Mouse (Mus musculus) layer of hippocampus, adult 18-20 months (tissue): ENCODE data around the gene Irf9. TPM values are rescaled to one million over a fixed set of nuclear protein-coding genes. Genes with fewer than 3 reads are reported as not detected.

Experiments
- DNase-seq, 2 experiments: peaks; one replicate each; pipeline ENCODE4 v3.0.0; 2022; ENCODE audit warnings: low spot score in 2 of 2
- long read RNA-seq: library from polyadenylated mRNA; stranded (forward); transcript quantifications from one replicate; pipeline ENCODE4 v2.0.0, GENCODE M21; 2021
- total RNA-seq, 2 experiments: library from RNA; stranded (reverse); gene quantifications; 2 replicates each; pipeline ENCODE4 v1.2.3; 2021

Gene Irf9
- 10 to 100 TPM; 10.9 to 13.3 TPM for total RNA-seq
- long read RNA-seq, transcript Irf9-202 (9 exons, 2,459 nt) = major isoform, 6 of 8 reads
- long read RNA-seq, partial matches to known transcripts = 1 of 8 reads
- long read RNA-seq, other reads (novel, unspliced or antisense) = 1 of 8 reads

DNA sequence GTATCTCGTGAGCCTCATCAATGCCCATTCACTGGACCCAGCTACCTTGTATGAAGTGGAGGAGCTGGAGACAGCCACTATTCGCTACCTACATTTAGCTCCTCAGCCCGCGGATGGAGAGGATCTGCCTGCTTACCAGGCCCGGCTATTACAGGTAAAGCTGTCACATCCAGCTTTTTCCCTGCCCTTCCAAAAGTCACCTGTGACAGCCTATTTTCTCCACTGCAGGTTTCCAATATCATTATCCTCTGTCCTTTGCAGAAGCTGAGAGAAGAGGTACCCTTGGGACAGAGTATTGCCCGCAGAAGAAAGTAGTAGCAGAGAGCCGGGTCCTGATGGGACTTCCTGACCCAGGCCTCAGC lies at the start of gene Irf9:
Gene Irf9 (plus strand): TSS at position 301 of the 362 bp plus-strand sequence.
- no peak for DNase-seq

DNA sequence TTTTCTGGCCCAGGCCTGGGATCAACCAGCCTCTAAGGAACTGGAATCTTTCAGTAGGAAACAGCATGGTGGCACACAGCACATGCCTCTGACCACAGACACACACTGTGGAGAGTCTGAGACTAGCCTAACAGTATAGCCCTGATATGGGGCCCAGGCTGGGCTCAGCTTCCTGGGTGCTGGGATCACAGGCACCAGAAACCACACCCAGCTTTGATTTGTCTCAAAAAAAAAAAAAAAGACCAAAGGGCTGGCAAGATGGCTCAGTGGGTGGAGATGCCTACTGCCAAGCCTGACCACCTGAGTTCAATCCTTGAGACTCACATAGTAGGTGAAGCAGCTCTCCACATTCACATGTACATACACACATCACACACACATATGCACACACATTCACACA lies 48.7 kb upstream of the Irf9 start:
- DNase-seq = no peak

DNA sequence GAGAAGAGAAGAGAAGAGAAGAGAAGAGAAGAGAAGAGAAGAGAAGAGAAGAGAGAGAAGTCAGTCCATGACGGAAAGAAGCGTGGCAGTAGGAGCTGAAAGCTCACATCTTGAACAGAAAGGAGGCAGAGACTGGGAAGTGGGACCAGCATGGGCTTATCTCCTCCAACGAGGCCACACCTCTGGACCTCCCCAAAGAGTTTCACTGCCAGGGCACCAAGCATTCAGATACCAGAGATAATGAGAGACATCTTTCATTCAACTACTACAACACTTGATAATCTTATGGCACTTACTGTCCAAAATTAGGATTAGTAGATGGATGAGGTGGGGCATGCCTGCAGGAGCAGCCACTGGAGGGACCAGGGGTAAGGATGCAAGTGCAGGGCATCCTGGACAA lies 47.6 kb upstream of the Irf9 start:
- DNase-seq = no peak

DNA sequence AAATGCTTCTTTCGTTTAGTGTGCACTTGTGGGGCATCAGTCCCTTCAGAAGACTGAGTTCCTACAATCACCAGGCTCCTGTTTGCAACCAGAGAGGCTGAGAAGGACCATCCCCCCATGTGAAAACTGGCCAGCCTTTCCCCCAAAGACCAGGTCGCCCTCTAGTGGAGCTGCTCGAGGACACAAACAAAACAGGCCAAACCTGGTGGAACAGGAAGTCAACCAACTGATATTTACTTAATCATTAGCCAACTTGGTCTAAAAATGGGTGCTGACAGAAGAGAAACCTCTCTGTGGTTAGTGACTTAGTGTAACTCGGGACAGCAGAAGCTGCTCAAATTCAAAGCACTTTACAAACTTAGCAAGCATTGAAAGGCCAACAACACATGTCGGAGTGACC lies 46.4 kb upstream of the Irf9 start:
- DNase-seq = peak; percentile 72 to 80

DNA sequence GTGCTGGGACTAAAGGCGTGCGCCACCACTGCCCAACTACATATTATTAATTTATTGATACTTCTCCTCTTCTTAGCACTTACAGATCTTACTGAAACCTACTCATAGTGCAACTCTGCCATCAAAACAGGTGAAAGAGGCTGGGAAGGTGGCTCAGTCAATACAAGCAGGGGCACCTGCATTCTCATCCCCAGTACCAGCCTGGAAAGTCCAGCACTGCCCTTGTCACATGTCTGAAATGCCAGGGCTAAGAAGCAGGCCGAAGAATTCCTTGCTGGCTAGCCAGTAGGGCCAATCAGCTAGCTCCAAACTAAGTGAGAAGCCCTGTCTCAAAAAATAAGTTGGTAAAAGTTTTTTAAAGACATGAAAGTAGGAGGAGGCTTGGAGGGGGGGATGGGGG lies 45.8 kb upstream of the Irf9 start:
- DNase-seq = no peak

DNA sequence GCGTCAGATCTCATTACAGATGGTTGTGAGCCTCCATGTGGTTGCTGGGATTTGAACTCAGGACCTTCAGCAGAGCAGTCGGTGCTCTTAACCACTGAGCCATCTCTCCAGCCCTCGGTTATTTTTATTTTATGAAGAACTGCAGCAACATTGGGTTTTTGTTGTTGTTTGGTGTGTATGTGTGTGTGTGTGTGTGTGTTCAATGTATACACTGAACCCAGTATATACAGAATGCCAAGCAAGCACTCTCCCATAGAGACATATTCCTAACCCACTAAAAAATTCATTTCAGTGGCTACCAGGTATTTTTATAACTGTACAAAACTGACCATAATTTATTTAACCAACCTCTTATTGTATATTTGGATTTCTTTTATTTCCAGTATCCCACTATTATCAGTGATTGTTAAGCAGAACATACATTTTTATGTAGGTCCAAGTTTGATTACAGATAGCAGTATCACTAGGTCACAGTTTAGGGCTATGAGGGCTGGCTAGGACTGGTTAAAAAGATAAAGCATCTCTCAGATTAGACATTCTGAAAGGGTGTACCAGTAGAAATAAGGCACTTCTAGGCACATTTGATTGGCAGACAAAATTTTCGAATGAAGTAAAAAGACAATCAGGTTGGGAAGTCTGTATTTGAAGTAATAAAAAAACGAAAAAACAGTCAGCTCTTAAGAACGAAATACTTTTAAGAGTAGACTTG lies 44.5 kb upstream of the Irf9 start:
- no peak for DNase-seq

DNA sequence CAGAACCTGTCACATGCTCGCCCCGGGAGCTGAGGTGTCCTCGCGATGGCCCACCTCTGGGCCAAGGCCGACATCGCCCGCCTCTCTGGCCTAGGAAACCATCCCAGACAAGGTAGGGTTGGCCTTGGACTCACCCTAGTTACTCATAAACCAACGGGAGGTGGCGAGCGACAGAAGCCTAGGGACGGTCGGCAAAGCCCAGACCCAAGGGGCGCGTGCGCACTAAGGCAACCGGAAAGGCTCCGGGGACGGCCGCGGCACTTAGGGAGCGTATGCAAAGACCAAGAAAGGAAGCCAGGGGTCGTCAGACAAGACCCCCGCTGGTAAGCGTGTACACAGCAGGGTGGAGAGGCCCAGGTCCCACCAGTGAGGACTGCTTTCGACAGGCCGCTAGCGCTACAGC lies 43.6 kb upstream of the Irf9 start, which contains the start of gene Dcaf11:
Gene Dcaf11 (plus strand): TSS at position 208 of the 403 bp plus-strand sequence.
- DNase-seq = peak; percentile 83 to 90

DNA sequence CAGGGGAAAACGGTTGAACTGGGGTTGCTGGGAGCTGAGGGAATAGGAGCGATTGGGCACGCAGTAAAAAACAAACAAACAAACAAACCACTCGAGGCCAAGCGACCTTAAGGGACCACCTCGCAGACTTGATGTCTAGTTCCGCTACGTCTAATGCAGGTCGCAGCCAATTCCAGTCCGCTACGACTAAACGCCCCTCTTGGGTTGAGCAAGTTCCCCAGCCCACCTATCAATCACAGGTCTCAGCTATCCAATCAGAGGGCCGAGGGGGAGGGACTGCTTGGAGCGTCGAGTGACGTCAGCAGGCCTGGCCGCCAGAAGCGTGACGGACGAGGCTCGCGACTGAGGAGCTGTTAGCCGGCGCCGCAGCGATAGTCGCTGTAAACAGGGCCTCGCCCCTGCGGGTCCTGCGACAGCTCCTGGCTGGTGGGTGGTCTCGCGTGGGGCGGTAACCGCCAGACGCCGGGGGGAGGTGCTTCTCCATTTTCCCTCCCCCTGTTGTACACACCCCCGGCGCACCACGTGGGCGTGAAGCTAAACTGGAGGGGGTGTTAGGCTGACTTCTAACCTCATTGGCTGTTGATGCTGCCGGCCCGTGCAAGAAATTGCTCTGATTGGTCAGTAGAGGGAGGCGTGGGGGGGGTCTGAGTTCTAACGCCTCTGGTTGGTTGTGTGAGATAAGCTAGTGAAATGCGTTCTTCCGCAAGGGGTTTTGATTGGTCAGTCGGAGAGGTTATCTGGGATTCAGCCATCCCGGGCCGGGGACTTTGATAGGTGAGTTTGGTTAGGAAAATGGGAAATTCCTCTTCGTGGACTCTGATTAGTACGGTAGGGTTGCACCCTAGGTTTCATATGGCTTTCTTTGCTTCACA lies 42.9 kb upstream of the Irf9 start, which contains the start of gene A730061H03Rik:
Gene A730061H03Rik (minus strand): TSS at position 205 of the 872 bp plus-strand sequence.
- DNase-seq = peak; percentile 99

DNA sequence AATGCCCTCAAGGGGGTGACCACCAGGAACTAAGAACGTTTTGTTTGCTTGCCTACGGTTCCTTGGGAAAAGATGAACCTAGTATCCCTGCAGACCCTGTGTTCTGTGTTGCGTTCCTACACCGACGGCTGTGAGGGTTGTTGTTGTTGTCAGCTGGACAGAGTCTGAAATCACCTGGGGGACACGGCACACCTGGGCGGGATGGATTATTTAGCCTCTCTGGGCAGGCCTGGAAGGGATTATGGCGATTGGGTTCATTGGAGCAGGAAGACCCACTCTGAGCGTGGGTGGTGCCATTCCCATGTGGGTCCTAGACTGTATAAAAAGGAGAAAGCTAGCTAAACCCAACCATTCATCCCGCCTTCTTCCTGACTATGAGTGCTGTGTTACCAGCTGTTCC lies 41.5 kb upstream of the Irf9 start:
- DNase-seq = no peak

DNA sequence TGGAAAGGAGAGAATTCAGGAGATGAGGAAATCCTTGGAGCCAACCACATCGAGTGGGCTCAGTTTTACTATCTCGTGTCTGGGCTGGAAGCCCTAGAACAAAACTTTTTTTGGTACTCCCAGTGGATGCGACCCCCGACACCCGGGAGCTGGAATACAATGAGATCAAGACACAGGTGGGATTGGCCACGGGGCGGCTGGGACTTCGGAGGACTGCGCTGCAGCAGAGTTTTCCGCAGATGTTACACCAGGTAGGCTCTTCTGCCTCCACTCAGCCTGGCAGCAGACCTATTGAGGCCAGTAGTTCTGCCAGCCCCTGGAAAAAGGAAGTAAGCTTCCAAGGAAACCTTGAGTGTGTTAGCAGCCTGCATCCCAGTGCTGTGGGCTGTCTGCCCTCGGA lies 40.1 kb upstream of the Irf9 start:
- DNase-seq = no peak

DNA sequence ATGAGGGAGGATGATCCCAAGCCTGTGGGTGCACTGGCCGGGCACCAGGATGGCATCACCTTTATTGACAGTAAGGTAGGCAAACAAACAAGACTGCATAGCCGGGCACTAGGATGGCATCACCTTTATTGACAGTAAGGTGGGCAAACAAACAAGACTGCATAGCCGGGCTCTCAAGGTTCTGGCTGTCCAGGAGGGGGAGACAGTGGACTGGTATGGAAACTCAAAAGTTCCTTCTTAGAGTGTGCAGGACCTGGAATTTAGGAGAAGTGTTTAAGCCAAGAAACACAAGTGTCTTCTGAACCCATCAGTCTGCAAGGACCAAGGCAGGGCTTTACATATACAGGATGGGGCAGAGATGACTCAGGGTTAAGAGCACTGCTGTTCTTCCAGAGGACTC lies 37.6 kb upstream of the Irf9 start:
- no peak for DNase-seq

DNA sequence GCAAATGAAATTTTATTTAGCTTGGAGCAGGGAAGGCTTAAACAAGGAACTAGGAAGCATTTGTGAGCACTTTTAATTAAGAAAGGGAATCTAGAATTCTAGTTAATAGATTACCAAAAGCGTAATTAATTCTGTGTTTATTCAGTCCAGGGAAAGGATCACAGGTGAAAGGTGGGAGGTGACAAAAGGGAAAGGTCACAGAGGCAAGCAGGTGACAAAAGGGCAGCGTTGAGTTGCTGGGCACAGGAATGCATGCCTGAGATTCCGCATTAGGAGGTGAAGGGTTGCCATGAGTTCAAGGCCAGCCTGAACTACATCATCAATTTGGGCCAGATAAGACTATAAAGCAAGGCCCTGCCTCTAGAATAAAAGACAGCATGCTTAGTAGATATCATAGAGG lies 35.9 kb upstream of the Irf9 start:
- DNase-seq = no peak

DNA sequence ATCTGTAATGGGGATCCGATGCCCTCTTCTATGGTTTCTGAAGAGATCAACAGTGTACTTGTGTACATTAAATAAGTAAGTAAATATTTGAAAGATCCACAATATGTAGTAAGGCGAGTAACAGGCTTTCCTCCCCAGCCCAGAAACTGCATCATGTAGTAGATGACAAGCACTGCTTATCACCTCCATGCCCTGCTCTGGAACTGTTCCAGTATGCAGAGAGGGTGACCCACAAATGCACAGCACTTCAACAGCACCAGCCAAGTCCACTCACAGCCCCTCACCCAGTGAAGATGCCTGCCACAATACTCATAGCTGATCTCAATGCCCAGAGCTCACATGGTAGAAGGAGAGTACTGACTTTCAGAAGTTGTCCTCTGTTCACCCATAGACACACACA lies 32.8 kb upstream of the Irf9 start:
- no peak for DNase-seq

DNA sequence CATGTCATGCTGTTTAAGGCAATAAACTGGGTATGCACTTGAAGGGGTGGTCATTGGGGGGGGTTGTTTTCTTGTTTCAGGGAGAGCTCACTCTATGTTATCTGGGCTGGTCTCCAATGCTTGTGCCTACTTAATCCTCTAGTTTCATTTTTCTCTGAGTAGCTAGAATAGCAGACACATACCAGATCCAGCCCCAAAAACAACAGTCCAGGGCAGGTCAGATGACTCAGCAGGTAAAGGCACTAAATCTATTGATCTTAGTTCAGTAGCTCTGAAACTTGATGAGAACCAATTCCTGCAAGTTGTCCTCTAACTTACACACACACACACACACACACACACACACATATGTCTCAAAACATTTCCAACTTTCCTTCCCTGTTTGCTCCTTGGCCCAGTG lies 31.6 kb upstream of the Irf9 start:
- DNase-seq = no peak

DNA sequence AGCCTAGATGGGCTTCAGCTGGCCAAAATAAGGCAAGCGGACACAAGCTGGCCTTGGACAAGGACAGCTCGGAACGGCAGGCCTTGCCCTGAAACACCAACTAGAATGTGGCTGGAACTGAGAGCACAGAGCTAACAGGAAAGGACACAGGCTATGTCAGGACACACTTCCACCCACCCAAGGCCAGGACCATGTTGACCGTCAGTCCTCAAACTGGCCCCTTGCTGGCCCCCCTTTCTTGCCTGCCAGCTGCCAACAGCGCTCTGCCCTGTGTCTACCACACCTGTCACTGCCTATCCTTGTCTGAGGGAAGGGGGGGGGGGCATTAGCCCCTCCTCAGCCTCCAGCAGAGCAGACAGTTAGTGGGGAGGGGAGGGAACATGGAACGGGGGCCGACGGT lies 28.1 kb upstream of the Irf9 start, which contains the start of gene Fitm1:
Gene Fitm1 (plus strand): TSS at position 316 of the 400 bp plus-strand sequence.
- no peak for DNase-seq

DNA sequence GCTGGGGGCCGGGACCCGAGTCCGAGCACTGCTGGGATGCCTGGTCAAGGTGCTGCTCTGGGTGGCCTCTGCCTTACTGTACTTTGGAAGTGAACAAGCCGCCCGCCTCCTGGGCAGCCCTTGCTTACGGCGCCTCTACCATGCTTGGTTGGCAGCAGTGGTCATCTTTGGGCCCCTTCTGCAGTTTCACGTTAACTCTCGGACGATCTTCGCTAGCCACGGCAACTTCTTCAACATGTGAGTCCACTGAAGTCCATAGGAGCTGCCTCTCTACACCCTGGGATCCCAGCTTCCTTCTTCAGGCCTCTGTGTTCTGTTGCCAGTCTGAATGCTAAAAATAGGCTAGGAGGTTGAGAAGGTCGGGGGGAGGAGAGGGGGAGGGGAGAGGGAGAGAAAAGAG lies 27.7 kb upstream of the Irf9 start:
- DNase-seq = no peak

DNA sequence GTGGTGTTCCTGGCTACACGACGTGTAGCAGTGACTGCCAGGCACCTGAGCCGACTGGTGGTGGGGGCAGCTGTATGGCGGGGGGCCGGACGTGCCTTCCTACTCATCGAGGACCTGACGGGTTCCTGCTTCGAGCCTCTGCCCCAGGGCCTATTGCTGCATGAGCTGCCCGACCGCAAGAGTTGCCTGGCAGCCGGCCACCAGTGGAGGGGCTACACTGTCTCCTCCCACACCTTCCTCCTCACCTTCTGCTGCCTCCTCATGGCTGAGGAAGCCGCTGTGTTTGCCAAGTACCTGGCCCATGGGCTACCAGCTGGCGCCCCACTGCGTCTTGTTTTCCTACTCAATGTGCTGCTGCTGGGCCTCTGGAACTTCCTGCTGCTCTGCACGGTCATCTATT lies 27.0 kb upstream of the Irf9 start:
- peak; percentile 37 to 40 for DNase-seq

DNA sequence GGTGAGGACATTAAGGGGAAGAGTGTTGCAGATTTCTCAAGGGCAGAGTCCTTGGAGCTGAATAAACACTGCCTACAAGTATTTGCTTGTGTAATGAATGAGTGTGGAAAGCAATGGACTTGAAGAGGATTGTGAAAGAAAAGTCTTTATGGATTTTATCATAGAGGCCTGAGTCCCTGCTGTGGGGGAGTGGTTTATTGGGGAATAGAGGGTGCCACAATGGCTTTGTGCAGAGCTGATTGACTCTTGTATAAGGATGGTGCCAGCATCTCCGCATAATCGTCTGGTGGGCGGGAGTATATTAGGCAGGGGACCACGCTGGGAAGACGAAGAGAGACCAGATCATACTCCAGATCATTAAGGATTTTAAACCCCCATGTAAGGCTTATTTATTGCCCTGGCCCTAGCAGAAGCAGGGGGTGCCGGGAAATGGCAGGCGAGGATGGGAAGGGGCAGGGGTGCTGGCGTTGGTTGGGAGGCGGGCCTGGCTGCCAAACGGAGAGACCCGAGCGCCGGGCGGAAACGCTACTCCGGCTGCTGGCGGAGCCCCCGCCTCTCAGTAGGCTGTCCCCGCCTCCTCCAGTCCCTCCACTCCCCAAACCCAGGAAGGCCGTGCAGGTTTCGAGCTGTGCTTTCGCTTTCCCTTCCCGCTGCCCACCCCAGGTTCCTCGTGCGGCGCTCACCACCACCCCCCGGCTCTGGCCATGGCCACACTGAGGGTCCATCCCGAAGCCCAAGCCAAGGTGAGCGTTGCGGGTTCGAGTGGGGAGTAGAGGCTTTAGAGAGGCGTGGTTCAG lies 25.3 kb upstream of the Irf9 start, which contains the start of gene Psme1:
Gene Psme1 (plus strand): TSS at position 253 of the 797 bp plus-strand sequence.
- peak; percentile 66 to 67 for DNase-seq

DNA sequence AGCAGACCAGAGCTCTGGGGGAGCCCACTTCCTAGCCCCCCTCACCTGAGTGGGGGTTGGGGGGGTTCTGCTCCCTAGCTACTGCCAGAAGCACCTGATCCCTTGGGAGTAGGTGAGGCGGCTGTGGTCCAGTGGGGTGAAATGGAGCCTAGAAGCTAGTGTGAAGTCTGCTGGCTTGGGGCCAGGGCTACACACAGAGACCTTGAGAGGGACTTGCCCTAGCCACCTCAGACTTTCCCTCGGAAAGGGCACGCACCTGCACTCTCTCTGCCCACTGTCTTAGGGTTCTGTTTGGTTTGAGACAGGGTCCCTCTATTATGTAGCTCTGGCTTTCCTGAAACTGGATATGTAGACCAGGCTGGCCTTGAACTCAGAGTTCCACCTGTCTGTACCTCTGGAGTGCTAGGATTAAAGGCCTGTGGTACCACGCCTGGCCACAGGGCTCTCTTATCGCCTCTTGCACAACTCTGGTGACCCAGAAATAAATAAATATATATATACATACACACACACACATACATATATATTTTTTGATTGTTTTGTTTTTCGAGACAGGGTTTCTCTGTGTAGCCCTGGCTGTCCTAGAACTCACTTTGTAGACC lies 24.6 kb upstream of the Irf9 start:
- DNase-seq = no peak
